Mouse (Mus musculus): ENCODE measurements at regions not wholly inside any gene's neighbourhood (a gene's known extent, or its start where the extent isn't known, plus 50 kb on each side); places are given as distances from the start of the nearest gene placed in this dataset.

- Histone ChIP-seq H3K9ac (ENCODE audit: low read depth, poor library complexity, severe bottlenecking) (no peak overlapping the region), H3K4me1 (ENCODE audit: control insufficient read depth, insufficient read depth, low read length) (no peaks in the 10 kb centered on the region), H3K27ac (ENCODE audit: insufficient read depth, low read length) (no peak overlapping the region), H3K27me3 (ENCODE audit: control insufficient read depth, insufficient read depth, low read length, poor library complexity, severe bottlenecking) (no peaks in the 10 kb centered on the region), H3K4me3 (ENCODE audit: low read depth, low read length) (no peak overlapping the region), H3K9me3 (replicated peaks; ENCODE audit: control insufficient read depth, insufficient read depth, low read length, poor library complexity, severe bottlenecking) (no peaks in the 10 kb centered on the region), H3K36me3 (ENCODE audit: control insufficient read depth, insufficient read depth, low read length, poor library complexity, severe bottlenecking) (no peaks in the 10 kb centered on the region)
- TF ChIP-seq POLR2A (IDR thresholded peaks at IDR 0.05; ENCODE audit: insufficient read depth, low read length) = no peak
- TF ChIP-seq EP300 (IDR thresholded peaks at IDR 0.05; ENCODE audit: insufficient read depth, low read depth, low read length) = no peak
- no peak for TF ChIP-seq CTCF (IDR thresholded peaks at IDR 0.05; ENCODE audit: low read depth, low read length)
These were observed 267.0 kb downstream of the Pik3r1 start for GRCm38 (mm10) chr13:101501061-101501460.

GRCm38 (mm10) chr13:101491835-101492234 lies 276.2 kb downstream of the Pik3r1 start:
- H3K4me1 ChIP-seq (ENCODE audit: control insufficient read depth, insufficient read depth, low read length) = no peaks in the 10 kb centered on the region
- H3K9ac ChIP-seq (ENCODE audit: low read depth, poor library complexity, severe bottlenecking) = no peak overlapping the region
- TF ChIP-seq EP300 (IDR thresholded peaks at IDR 0.05; ENCODE audit: insufficient read depth, low read depth, low read length) = peak; percentile 58; the same call in 1 of the 2 replicates
- no peak for TF ChIP-seq POLR2A (IDR thresholded peaks at IDR 0.05; ENCODE audit: insufficient read depth, low read length)
- no peak for TF ChIP-seq CTCF (IDR thresholded peaks at IDR 0.05; ENCODE audit: low read depth, low read length)
- no peak overlapping the region for H3K27ac ChIP-seq (ENCODE audit: insufficient read depth, low read length)
- no peak overlapping the region for H3K4me3 ChIP-seq (ENCODE audit: low read depth, low read length)
- no peaks in the 10 kb centered on the region for H3K36me3 ChIP-seq (ENCODE audit: control insufficient read depth, insufficient read depth, low read length, poor library complexity, severe bottlenecking)
- H3K9me3 ChIP-seq (replicated peaks; ENCODE audit: control insufficient read depth, insufficient read depth, low read length, poor library complexity, severe bottlenecking) = no peaks in the 10 kb centered on the region
- H3K27me3 ChIP-seq (ENCODE audit: control insufficient read depth, insufficient read depth, low read length, poor library complexity, severe bottlenecking) = no peaks in the 10 kb centered on the region

GRCm38 (mm10) chr13:101490961-101491360 lies 277.1 kb downstream of the Pik3r1 start:
- TF ChIP-seq EP300 (IDR thresholded peaks at IDR 0.05; ENCODE audit: insufficient read depth, low read depth, low read length) (no peak), POLR2A (IDR thresholded peaks at IDR 0.05; ENCODE audit: insufficient read depth, low read length) (no peak), CTCF (IDR thresholded peaks at IDR 0.05; ENCODE audit: low read depth, low read length) (no peak)
- H3K9me3 ChIP-seq (replicated peaks; ENCODE audit: control insufficient read depth, insufficient read depth, low read length, poor library complexity, severe bottlenecking) = no peaks in the 10 kb centered on the region

GRCm38 (mm10) chr13:101487621-101488020 lies 280.4 kb downstream of the Pik3r1 start:
- Histone ChIP-seq H3K9me3 (replicated peaks; ENCODE audit: control insufficient read depth, insufficient read depth, low read length, poor library complexity, severe bottlenecking) (no peaks in the 10 kb centered on the region), H3K36me3 (ENCODE audit: control insufficient read depth, insufficient read depth, low read length, poor library complexity, severe bottlenecking) (no peaks in the 10 kb centered on the region)

More at GRCm38 (mm10) chr13:101490961-101491360, 277.1 kb downstream of the Pik3r1 start:
- no peak overlapping the region for H3K9ac ChIP-seq (ENCODE audit: low read depth, poor library complexity, severe bottlenecking)
- H3K27me3 ChIP-seq (ENCODE audit: control insufficient read depth, insufficient read depth, low read length, poor library complexity, severe bottlenecking) = no peaks in the 10 kb centered on the region
- H3K36me3 ChIP-seq (ENCODE audit: control insufficient read depth, insufficient read depth, low read length, poor library complexity, severe bottlenecking) = no peaks in the 10 kb centered on the region
- no peak overlapping the region for H3K4me3 ChIP-seq (ENCODE audit: low read depth, low read length)
- no peaks in the 10 kb centered on the region for H3K4me1 ChIP-seq (ENCODE audit: control insufficient read depth, insufficient read depth, low read length)
- H3K27ac ChIP-seq (ENCODE audit: insufficient read depth, low read length) = no peak overlapping the region

GRCm38 (mm10) chr13:101485823-101486222 lies 282.2 kb downstream of the Pik3r1 start:
- Histone ChIP-seq H3K9ac (ENCODE audit: low read depth, poor library complexity, severe bottlenecking) (no peak overlapping the region), H3K9me3 (replicated peaks; ENCODE audit: control insufficient read depth, insufficient read depth, low read length, poor library complexity, severe bottlenecking) (no peaks in the 10 kb centered on the region), H3K27me3 (ENCODE audit: control insufficient read depth, insufficient read depth, low read length, poor library complexity, severe bottlenecking) (no peaks in the 10 kb centered on the region), H3K27ac (ENCODE audit: insufficient read depth, low read length) (no peak overlapping the region), H3K36me3 (ENCODE audit: control insufficient read depth, insufficient read depth, low read length, poor library complexity, severe bottlenecking) (no peaks in the 10 kb centered on the region), H3K4me1 (ENCODE audit: control insufficient read depth, insufficient read depth, low read length) (no peaks in the 10 kb centered on the region), H3K4me3 (ENCODE audit: low read depth, low read length) (no peak overlapping the region)
- TF ChIP-seq POLR2A (IDR thresholded peaks at IDR 0.05; ENCODE audit: insufficient read depth, low read length) (no peak), CTCF (IDR thresholded peaks at IDR 0.05; ENCODE audit: low read depth, low read length) (no peak), EP300 (IDR thresholded peaks at IDR 0.05; ENCODE audit: insufficient read depth, low read depth, low read length) (no peak)

More at GRCm38 (mm10) chr13:101487621-101488020, 280.4 kb downstream of the Pik3r1 start:
- H3K9ac ChIP-seq (ENCODE audit: low read depth, poor library complexity, severe bottlenecking) = no peak overlapping the region
- no peak for TF ChIP-seq CTCF (IDR thresholded peaks at IDR 0.05; ENCODE audit: low read depth, low read length)
- TF ChIP-seq POLR2A (IDR thresholded peaks at IDR 0.05; ENCODE audit: insufficient read depth, low read length) = no peak
- TF ChIP-seq EP300 (IDR thresholded peaks at IDR 0.05; ENCODE audit: insufficient read depth, low read depth, low read length) = no peak
- H3K4me1 ChIP-seq (ENCODE audit: control insufficient read depth, insufficient read depth, low read length) = no peaks in the 10 kb centered on the region
- no peaks in the 10 kb centered on the region for H3K27me3 ChIP-seq (ENCODE audit: control insufficient read depth, insufficient read depth, low read length, poor library complexity, severe bottlenecking)
- H3K27ac ChIP-seq (ENCODE audit: insufficient read depth, low read length) = no peak overlapping the region
- H3K4me3 ChIP-seq (ENCODE audit: low read depth, low read length) = no peak overlapping the region

- no peak overlapping the region for H3K4me3 ChIP-seq (ENCODE audit: low read depth, low read length)
- no peaks in the 10 kb centered on the region for H3K27me3 ChIP-seq (ENCODE audit: control insufficient read depth, insufficient read depth, low read length, poor library complexity, severe bottlenecking)
- H3K27ac ChIP-seq (ENCODE audit: insufficient read depth, low read length) = no peak overlapping the region
- TF ChIP-seq CTCF (IDR thresholded peaks at IDR 0.05; ENCODE audit: low read depth, low read length) (no peak), EP300 (IDR thresholded peaks at IDR 0.05; ENCODE audit: insufficient read depth, low read depth, low read length) (no peak), POLR2A (IDR thresholded peaks at IDR 0.05; ENCODE audit: insufficient read depth, low read length) (no peak)
- H3K4me1 ChIP-seq (ENCODE audit: control insufficient read depth, insufficient read depth, low read length) = no peaks in the 10 kb centered on the region
- no peaks in the 10 kb centered on the region for H3K36me3 ChIP-seq (ENCODE audit: control insufficient read depth, insufficient read depth, low read length, poor library complexity, severe bottlenecking)
- no peaks in the 10 kb centered on the region for H3K9me3 ChIP-seq (replicated peaks; ENCODE audit: control insufficient read depth, insufficient read depth, low read length, poor library complexity, severe bottlenecking)
- H3K9ac ChIP-seq (ENCODE audit: low read depth, poor library complexity, severe bottlenecking) = no peak overlapping the region
These were observed 284.2 kb downstream of the Pik3r1 start for GRCm38 (mm10) chr13:101483816-101484215.

All from ES-Bruce4 (cell line).